Mouse (Mus musculus) embryonic stem cell, embryonic (primary cell): ENCODE results near the gene Natd1.

Source experiments
- CTCF ChIA-PET, 4 experiments: fragments of 300-600 bp in 2 of 4; fragments of 350-600 bp in 2 of 4; sonication (Branson Sonifier 250); formaldehyde crosslinking; loops; one replicate each; lab custom pipeline; 2022; ENCODE audit warnings: inconsistent platforms in 2 of 4; lab: Charles Lee
- POLR2A ChIA-PET, 4 experiments: fragments of 300-600 bp in 2 of 4; fragments of 350-600 bp in 2 of 4; sonication (Branson Sonifier 250); formaldehyde crosslinking; loops; one replicate each; lab custom pipeline; 2022; ENCODE audit warnings: antibody characterized with exemption in 4 of 4, inconsistent platforms in 1 of 4; lab: Charles Lee

The Natd1 gene

DNA sequence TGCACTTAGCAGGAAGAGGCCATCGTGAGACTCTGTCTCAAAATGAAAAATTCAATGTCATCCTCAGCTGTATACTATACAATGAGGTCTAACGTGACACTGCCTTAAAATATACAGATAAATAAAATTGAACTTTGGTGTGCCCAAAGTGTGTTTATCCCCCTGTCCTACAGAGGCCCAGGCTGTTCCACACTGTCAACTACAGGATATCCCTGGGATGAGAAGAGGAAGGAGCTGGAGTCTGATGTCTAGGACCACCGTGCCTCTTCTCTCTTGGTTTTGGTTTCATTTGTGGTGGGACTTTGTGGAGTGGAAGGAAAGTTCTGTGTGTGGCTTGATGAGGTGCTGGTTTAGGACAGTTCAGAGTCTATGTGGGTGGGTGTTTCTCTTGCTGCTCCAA lies 23.1 kb upstream of the Natd1 start:
- POLR2A ChIA-PET = interaction anchor here in 2 of 4 experiments (0.7 to 3.7 kb wide), 12 partner anchors 10 to 570 kb away, joined by 3 to 18 read pairs (median 4); partner anchors contain the start of genes Natd1 (in 1 of the 2) and Tmem11 (in 1 of the 2)
- CTCF ChIA-PET = interaction anchor here in 2 of 4 experiments (0.6 to 1.6 kb wide), 3 partner anchors 10 to 147 kb away, joined by 3 to 7 read pairs (median 5); partner anchors contain the start of gene Tmem11 (in 1 of the 2)

DNA sequence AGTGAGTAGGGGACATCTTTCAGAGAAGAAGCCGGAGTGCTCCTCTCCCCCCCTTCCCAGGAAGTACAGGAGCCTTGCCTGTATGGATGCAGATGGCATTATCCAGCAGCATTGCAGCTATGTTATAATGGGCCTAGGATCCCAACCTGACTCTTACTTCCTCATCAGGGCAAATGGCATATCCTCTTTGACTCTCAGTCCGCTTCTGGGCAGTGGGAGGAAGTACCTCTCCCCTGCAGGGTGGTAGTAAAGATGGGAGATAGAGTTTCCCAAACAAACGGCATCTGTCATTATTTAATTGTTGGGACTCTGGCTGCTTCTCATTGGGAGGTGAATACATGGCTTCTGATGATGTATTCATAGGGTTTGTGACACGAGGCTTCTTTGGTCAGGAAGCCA lies 21.4 kb upstream of the Natd1 start:
- POLR2A ChIA-PET = interaction anchor here in 3 of 4 experiments (0.6 to 3.7 kb wide), 9 partner anchors 9 to 598 kb away, joined by 3 to 18 read pairs (median 4); partner anchors contain the start of gene Tmem11 (in 1 of the 3)
- CTCF ChIA-PET = interaction anchor here in 1 of 4 experiments (1.6 kb wide), 1 partner anchor 9 kb away, joined by 7 read pairs; no protein-coding TSS in a partner anchor

DNA sequence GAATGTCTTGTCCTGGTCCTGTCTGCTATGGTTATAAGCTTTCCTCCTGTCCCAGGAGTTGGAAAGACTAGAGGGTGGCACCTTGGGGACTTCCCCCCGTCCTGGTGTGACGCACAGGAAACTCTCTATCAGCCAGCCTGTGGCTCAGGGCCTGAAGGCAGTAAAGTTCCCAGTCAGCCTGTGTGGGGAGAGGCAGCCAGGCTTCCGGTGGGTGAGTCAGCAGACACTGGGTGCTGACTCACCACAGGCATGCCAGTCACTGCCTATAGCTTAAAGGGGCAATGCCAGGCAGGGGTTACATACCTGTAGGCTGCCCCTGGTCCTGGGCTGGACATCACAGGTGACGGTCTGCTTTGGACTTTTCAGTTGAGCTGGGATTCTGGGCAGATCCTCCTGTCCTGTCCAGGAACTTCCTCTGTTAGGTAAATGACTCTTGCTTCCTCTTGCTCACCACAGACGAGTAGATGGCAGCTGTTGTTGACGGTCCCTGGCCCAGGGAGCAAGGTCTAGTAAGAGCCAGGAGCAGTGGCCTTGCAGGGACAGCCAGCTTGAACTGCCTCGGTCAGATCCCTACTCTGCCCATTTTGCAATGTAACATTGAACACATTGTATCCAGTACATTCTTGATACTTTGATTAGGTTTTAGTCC lies 20.9 kb upstream of the Natd1 start:
- CTCF ChIA-PET = interaction anchor here in 1 of 4 experiments (1.0 kb wide), 1 partner anchor 8 kb away, joined by 3 read pairs; no protein-coding TSS in a partner anchor
- POLR2A ChIA-PET = interaction anchor here in 3 of 4 experiments (0.6 to 3.7 kb wide), 8 partner anchors 9 to 597 kb away, joined by 3 to 18 read pairs (median 5); partner anchors contain the start of gene Tmem11 (in 1 of the 3)

- ChIA-PET CTCF (interaction anchor here in 1 of 4 experiments (1.0 kb wide), 1 partner anchor 8 kb away, joined by 3 read pairs; no protein-coding TSS in a partner anchor), POLR2A (interaction anchor here in 2 of 4 experiments (1.8 to 3.7 kb wide), 3 partner anchors 8 to 56 kb away, joined by 6 to 18 read pairs (median 9); partner anchors contain the start of gene Tmem11 (in 1 of the 2))
Observed at GRCm38 (mm10) chr11:60934795-60935194, 20.2 kb upstream of the Natd1 start.

- ChIA-PET CTCF (interaction anchor here in 2 of 4 experiments (0.6 kb wide), 3 partner anchors 117 to 561 kb away, joined by 3 to 4 read pairs (median 3); no protein-coding TSS in a partner anchor), POLR2A (interaction anchor here in 3 of 4 experiments (0.6 to 6.4 kb wide), 32 partner anchors 7 to 395 kb away, joined by 3 to 76 read pairs (median 8); partner anchors contain the start of genes Natd1 (in 2 of the 3), Shmt1 (in 2 of the 3), Dhrs7b (in 1 of the 3) and Kcnj12 (in 1 of the 3))
Observed at GRCm38 (mm10) chr11:60933178-60933930, 18.8 kb upstream of the Natd1 start.

DNA sequence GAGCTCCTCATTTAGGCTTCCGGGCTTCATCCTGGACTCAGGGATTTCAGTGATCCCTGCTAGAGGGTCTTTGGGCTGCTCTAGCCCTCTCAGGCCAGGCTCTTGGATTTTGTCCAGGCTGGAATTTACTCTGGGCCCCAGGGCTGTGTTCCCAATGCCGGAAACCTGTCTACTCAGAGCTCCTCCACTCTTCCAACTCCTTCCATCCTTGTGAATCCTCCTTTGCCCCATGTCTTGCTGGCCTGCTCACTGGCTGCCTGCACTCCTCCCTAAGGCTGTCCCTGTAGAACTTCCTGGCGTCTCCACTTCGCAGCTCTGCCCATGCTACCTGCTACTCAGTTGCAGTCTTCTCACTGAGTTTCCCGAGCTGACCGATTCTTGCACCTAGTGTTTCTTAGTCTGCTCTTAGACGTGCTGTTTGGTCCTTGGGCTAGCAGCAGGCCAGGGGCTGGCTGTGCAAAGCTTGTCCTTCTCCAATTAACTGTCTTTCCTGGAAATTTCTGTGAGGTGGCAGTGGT lies 18.0 kb upstream of the Natd1 start:
- ChIA-PET CTCF (interaction anchor here in 2 of 4 experiments (0.6 to 1.2 kb wide), 4 partner anchors 19 to 459 kb away, joined by 3 to 4 read pairs (median 3); no protein-coding TSS in a partner anchor), POLR2A (interaction anchor here (0.6 to 6.4 kb wide), 67 partner anchors 8 to 1315 kb away, joined by 3 to 76 read pairs (median 4); partner anchors contain the start of genes Dhrs7b (in 2 of the 4), Kcnj12 (in 2 of the 4), Natd1 (in 2 of the 4) and Shmt1 (in 2 of the 4))

DNA sequence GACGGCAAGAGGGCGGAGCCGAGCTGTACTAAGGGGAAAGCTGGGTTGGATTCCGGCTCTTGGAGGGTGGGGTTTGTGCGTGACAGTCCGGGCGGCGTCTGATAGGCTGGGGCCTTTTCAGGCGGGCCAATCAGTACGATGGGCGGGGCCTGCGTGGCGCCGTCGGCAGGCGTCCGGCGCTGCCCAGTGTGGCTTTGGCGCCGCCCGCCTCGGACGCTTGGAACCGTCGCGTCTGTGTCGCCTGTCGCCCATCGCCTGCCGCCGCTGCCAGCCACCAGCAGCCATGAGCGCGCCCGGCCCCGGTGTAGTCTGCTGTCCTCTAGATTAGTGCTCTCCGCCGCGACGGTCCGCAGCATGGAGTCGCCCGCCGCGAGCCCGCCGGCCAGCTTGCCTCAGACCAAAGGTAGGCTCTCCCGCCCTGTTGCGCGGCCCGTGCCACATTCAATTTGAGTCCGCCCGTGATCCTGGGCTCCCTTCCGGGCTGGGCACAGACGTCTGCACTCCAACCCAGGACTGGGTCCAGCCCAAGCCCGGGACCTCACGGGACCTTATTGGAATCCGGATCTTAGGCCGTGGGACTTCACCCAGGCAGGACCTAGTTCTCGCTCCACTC lies 17.4 kb upstream of the Natd1 start, which contains the start of gene Map2k3:
Gene Map2k3 (plus strand): TSS at position 165 of the 613 bp plus-strand sequence.
- POLR2A ChIA-PET = interaction anchor here (0.6 to 6.4 kb wide), 83 partner anchors 9 to 1316 kb away, joined by 3 to 76 read pairs (median 4); partner anchors contain the start of genes Dhrs7b (in 2 of the 4), Kcnj12 (in 2 of the 4), Natd1 (in 2 of the 4) and Shmt1 (in 2 of the 4)
- CTCF ChIA-PET = interaction anchor here in 3 of 4 experiments (0.5 to 1.4 kb wide), 7 partner anchors 9 to 485 kb away, joined by 3 to 4 read pairs (median 3); partner anchors contain the start of gene Tmem11 (in 1 of the 3)

- CTCF ChIA-PET = interaction anchor here in 2 of 4 experiments (0.6 to 1.5 kb wide), 7 partner anchors 9 to 224 kb away, joined by 3 to 4 read pairs (median 3); partner anchors contain the start of gene Tmem11 (in 1 of the 2)
Observed at GRCm38 (mm10) chr11:60931282-60931868, 16.8 kb upstream of the Natd1 start.

DNA sequence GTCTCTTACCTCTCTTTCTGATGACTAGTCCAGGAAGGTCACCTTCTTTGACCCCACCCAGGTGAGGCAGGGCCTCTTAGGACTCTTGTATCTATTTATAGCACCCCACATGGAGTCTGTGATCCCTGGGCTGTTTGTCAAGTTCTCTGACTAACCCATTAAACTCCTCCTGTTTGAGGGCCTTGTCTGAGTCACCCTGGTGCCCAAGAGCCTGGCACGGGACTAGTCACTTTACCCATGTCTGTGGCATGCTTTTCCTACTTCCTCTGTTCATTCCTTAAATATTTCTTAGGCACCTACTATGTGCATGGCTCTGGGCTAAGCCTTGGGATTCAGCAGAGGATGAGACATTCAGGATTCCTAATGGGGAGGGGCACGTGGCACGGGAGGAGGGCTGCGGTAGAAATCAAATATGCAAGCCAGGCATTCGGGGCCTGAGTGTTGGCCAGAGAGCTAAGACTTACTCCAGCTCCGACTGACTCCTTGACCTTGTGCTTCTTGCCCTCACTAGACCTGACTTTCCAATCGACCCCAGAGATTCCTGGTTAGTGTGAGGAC lies 16.3 kb upstream of the Natd1 start:
- CTCF ChIA-PET = interaction anchor here in 2 of 4 experiments (0.6 to 1.5 kb wide), 3 partner anchors 8 to 51 kb away, joined by 3 to 4 read pairs (median 3); no protein-coding TSS in a partner anchor

More at GRCm38 (mm10) chr11:60931282-60931868, 16.8 kb upstream of the Natd1 start:
- POLR2A ChIA-PET = interaction anchor here (0.6 to 6.4 kb wide), 71 partner anchors 8 to 711 kb away, joined by 3 to 76 read pairs (median 4); partner anchors contain the start of genes Dhrs7b (in 2 of the 4), Kcnj12 (in 2 of the 4), Natd1 (in 2 of the 4) and Shmt1 (in 2 of the 4)

DNA sequence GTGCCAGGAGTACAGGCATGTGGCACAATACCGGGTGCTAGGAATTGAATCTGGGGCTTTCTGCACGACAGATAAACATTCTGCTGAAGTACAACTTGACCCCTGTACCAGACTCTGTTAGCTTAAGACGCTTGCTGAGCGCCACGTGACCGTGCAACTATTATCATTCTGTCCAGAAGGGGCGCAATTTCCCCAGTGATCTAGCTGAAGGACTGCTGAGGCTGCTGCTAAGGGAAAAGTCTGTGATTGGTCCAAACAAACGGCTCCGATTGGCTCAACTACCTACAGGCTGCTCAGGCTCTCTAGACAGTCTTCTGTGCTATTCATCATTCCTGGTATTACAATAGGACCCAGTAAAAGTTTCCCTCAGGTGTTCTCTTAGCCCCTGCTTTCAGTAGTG lies 12.7 kb upstream of the Natd1 start:
- ChIA-PET POLR2A (interaction anchor here (0.6 to 8.0 kb wide), 39 partner anchors 9 to 390 kb away, joined by 3 to 105 read pairs (median 6); partner anchors contain the start of genes Natd1 (in 3 of the 4), Shmt1 (in 2 of the 4), Tmem11 (in 2 of the 4) and Flii (in 1 of the 4)), CTCF (interaction anchor here (0.5 to 2.3 kb wide), 39 partner anchors 8 to 1686 kb away, joined by 3 to 19 read pairs (median 4); partner anchors contain the start of genes Natd1 (in 2 of the 4), Dhrs7b (in 1 of the 4), Flii (in 1 of the 4) and Llgl1 (in 1 of the 4))

More for the DNA sequence above, 16.3 kb upstream of the Natd1 start:
- POLR2A ChIA-PET = interaction anchor here in 3 of 4 experiments (0.6 to 6.4 kb wide), 39 partner anchors 8 to 392 kb away, joined by 3 to 76 read pairs (median 6); partner anchors contain the start of genes Natd1 (in 2 of the 3), Tmem11 (in 2 of the 3), Dhrs7b (in 1 of the 3) and Kcnj12 (in 1 of the 3)

GRCm38 (mm10) chr11:60924981-60925380 lies 10.4 kb upstream of the Natd1 start:
- POLR2A ChIA-PET = interaction anchor here in 2 of 4 experiments (0.6 to 8.0 kb wide), 18 partner anchors 8 to 387 kb away, joined by 3 to 105 read pairs (median 4); partner anchors contain the start of genes Natd1 (in 2 of the 2), Shmt1 (in 2 of the 2), Kcnj12 (in 1 of the 2) and Tmem11 (in 1 of the 2)
- CTCF ChIA-PET = interaction anchor here (0.5 to 1.2 kb wide), 7 partner anchors 10 to 142 kb away, joined by 3 to 9 read pairs (median 3); partner anchors contain the start of gene Natd1 (in 1 of the 4)

- ChIA-PET POLR2A (interaction anchor here in 3 of 4 experiments (0.5 to 8.0 kb wide), 22 partner anchors 7 to 586 kb away, joined by 3 to 105 read pairs (median 4); partner anchors contain the start of genes Natd1 (in 2 of the 3), Tmem11 (in 2 of the 3) and Shmt1 (in 1 of the 3)), CTCF (interaction anchor here in 3 of 4 experiments (0.6 to 1.2 kb wide), 3 partner anchors 18 to 52 kb away, joined by 3 to 4 read pairs (median 4); no protein-coding TSS in a partner anchor)
Observed at GRCm38 (mm10) chr11:60924498-60924897, 9.9 kb upstream of the Natd1 start.

GRCm38 (mm10) chr11:60922964-60923363 lies 8.4 kb upstream of the Natd1 start:
- POLR2A ChIA-PET = interaction anchor here (0.7 to 8.0 kb wide), 26 partner anchors 9 to 570 kb away, joined by 3 to 105 read pairs (median 5); partner anchors contain the start of genes Map2k3 (in 3 of the 4), Natd1 (in 2 of the 4), Shmt1 (in 2 of the 4) and Tmem11 (in 2 of the 4)
- CTCF ChIA-PET = interaction anchor here in 2 of 4 experiments (1.0 to 1.1 kb wide), 2 partner anchors 9 to 36 kb away, joined by 3 to 4 read pairs; partner anchors contain the start of gene Map2k3 (in 1 of the 2)

GRCm38 (mm10) chr11:60922195-60922594 lies 7.6 kb upstream of the Natd1 start:
- ChIA-PET POLR2A (interaction anchor here (0.5 to 8.0 kb wide), 16 partner anchors 8 to 194 kb away, joined by 3 to 105 read pairs (median 4); partner anchors contain the start of genes Map2k3 (in 2 of the 4), Natd1 (in 2 of the 4), Tmem11 (in 2 of the 4) and Mief2 (in 1 of the 4)), CTCF (interaction anchor here in 2 of 4 experiments (0.6 to 1.0 kb wide), 2 partner anchors 9 to 1034 kb away, joined by 3 to 4 read pairs; partner anchors contain the start of gene Map2k3 (in 1 of the 2))
